Mouse (Mus musculus) left cerebral cortex, adult 11 months (tissue): Measurements from ENCODE around the gene Ints1.

Experiments
- DNase-seq: peaks from one replicate; pipeline ENCODE4 v3.0.0; 2022; ENCODE audit warnings: low spot score

The Ints1 gene

DNA sequence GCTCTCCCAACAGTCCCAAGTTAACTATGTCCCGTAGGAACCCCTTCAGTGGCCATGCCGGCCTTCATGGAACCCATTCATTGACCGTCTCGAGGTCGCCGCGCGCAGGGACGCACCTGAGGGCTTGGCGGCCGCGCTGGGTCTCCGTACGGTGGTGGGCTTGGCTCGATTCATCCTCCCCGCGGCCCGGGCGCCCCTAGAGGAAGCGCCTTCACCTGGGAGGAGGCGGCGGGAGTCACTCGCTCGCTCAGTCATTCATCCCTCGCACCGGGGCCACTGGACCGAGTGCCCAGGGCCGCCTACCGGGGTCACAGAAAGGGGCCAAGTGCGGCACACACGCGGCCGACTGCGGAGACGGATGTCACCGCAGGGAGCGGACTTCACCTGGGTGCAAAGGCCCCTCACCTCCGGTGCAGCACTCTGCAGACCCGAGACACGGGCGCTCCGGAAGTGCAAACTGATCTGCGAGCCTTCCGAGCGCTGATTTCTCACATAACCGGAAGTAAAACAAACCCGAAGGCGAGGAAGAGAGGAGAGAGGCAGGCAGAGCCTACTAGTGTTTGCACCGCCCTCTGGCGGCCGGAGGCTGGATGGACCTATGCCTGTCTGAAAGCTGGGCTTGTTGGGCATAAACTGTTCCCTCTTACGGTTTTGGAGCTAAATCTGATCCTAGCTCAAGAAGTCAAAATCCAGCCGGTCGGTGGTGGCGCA lies at the start of gene Ints1:
Gene Ints1, minus strand, starts transcription at position 459 of the 711 bp plus-strand sequence.
- peak; percentile 96 for DNase-seq

GRCm38 (mm10) chr5:139824531-139824930 lies 49.1 kb upstream of the Ints1 start:
- DNase-seq = no peak

DNA sequence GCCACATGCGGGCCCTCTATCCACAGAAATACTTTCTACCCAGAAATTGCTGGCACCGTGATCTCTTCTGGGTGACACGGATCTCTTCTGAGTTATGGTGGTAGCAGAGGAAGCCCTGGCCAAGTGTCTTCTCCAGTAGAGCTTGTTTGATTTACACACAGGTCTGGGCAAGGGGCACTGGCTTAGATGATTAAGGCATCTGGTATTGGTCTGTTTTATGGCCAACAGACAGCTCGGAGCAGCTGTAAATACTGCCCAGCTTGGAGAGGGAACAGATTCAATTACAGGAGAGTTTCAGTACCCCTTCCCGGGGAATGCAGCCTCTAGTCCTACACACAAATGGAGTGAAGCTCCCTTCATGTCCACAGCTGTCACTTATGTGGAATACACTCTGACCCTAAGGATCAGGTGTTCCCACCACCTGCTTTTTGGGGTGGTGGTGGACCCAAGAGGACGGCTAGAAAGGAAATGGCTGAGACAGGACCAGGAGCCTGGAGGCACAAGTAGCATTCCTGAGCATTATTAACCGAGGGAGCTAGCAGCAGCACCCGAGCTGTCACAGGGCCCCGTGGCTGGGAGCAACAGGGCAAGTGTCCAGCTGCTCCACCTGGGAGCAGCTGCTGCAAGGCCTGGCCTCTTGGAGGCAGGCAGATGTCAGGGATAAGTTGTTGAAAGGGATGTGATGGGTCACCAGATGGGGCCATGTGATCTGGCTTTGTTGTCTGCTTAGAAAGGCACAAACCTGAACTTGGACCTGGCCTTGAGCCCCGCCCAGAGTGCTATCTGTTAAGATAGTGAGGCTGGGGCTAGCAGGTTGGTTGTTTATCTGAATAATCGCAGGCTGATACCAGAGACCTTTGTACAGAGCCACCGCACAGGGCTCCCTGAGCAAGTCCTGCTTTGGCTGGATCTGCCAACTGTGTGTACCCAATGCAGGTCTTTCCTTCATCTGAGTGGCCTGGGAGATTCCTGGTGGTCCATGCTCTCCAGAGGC lies 46.3 kb upstream of the Ints1 start:
- DNase-seq = no peak

- no peak for DNase-seq
Measured at GRCm38 (mm10) chr5:139819538-139820181, 44.2 kb upstream of the Ints1 start, which contains the start of gene Tmem184a. TSS of gene Tmem184a (minus strand) at chr5:139819917.

DNA sequence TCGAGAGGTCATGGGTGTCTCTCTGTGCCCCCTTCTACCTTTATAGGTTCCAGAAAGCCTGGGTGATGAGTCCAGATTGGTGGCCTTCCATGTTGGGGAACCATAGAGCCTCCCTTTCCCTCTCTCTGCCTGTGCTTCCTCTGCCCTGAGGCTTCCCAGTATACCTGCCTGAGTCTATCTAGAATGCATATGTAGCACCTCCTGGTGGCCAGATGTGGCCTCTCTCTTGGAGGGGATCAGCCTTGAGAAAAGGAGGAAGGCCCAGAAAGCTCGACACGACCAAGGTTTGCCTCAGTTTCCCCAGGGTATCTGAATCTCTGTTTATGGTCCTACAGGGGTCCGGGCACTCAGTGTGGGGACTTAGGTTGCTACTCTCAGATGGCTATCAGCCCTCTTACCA lies 43.3 kb upstream of the Ints1 start:
- DNase-seq = no peak

DNA sequence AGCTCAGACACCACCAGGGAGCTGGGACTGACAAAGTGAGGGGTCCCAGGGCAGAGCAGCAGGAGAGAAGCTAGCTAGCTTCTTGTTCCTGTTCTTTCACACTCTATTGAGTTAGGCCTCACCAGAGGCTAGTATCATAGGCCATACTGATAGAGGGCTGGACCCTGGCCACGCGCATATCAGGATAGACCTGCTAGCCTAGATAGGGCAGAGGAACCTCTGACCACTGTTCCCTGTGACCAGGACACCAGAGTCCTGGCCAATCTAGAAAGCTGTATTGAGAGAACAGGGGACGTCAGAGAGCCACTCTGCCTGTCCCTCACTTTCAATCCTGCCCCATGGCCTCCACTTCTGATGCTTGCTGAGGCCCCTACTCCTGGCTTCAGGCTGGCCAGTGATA lies 42.6 kb upstream of the Ints1 start:
- no peak for DNase-seq

GRCm38 (mm10) chr5:139817292-139817691 lies 41.8 kb upstream of the Ints1 start:
- no peak for DNase-seq

DNA sequence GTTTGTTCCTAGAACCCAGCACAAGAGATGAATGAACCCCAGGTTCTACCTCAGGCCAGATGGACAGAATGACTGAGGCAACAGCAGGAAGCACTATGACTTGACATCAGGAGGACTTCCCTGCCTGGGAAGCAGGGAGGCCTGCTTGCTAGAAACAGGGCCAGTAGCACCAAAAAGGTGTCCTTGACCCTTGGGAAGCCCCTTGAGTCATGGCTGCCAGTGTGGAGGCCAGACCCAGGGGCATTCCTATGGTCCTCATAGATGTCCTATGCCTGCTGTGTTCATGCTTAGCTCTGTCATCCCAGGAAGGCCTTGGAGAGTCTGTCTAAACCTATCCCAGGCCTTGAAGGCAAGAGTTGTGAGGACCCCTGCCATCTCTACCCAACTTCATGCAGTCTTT lies 41.0 kb upstream of the Ints1 start:
- DNase-seq = no peak

GRCm38 (mm10) chr5:139815964-139816363 lies 40.5 kb upstream of the Ints1 start:
- DNase-seq = no peak

DNA sequence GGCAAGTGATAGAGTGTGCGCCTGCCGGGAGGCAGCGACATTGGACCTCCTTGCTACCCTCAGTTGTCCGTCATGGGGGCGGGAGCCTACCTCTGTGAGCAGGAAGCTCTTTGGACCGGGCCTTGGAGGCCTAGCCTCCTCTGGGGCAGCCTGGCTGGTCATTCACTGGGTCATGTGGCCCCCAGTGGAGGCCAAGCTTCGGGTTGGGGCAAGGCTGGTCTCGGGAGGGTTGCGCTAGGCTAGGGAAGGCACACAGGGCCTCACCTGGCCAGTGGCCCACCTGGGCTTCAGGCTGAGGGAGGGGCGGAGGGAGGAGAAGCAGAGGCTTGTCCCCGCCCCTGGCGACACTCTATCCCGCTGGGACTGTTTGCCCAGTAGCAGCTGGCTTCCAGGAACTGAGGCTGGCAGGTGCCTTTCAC lies 38.5 kb upstream of the Ints1 start:
- DNase-seq = no peak

GRCm38 (mm10) chr5:139813126-139813490 lies 37.6 kb upstream of the Ints1 start:
- no peak for DNase-seq

DNA sequence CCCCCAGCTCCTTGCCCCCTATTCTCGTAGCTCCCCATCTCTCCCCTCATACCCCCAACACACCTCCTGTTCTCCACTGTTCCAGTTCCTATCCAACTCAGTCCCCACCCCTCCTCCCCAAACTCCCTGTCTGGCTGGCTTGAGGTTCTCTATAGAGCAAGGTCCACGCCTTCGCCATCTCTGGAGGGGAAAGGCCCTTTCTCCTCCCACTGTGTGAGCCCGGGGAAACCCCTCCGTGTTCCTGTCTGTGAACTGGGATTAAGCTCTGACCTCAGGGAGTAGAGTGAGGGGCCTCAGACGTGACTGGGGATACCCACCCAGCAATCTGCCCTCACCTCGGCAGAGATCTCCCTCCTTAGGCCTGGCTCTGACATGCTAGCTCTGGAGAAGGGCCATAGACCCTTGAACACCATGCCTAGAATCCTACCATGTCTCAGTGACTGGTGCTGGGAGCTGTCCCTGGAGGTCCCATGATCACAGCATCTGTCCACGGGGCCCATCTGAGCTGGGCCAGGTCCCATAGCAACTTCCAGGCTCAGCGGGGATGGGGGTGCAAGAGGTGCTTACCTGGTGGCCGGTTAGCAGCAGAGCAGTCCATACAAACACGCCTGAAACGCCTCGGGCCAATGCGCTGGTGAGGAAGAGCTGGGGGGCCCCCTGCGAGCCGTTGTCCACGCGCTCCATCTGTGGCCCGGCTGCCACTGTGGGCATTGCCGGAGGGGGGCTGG lies 37.1 kb upstream of the Ints1 start:
- DNase-seq = no peak

DNA sequence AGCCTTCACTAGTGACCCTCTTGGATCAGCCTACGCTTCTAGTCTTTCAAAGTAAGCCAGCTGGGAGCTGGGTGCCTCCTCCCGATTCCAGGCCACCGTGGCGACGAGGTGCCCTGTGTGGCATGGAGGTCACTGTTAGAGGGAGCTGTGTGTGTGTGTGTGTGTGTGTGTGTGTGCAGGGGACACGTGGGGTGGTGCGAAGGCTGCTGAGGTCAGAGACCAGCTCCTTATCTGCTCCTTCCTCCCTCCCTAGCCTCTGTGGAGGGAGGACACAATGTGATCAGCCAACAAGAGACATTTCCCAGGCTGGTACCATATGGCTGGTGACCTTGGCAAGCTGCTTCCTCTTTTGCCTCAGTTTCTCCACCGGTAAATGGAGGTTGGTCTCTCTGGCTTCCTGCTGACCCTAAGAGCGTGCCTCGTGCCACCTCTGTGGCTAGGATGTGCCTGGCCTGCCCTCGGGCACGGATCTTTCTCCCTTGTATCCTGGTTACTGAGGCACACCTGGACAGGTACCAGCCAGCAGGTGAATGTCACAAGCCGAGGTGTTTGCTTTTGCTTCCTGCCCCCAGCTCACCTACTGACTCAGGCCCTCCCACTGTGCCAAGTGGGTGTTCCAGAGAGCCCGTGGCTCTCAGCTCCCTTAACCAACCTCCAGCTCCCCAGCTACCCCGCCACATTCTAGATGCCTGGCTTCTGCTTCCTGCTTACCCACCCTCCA lies 36.4 kb upstream of the Ints1 start:
- no peak for DNase-seq

DNA sequence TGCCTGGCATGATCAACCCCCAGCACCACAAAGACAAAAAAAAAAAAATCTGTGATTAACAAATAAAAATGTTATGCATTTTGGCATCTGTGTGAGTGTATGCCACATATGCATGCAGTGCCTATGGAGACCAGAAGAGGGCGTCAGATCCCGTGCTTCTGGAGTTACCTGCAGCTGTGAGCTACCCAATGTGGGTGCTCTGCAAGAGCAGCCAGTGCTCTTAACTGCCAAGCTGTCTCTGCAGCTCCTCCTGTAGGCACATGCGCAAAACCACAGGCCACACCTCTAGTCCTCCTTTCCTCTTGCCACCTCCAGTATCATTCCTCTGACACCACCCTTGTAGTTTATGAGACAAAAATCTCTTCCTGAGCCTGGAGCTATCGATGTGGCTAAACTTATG lies 33.9 kb upstream of the Ints1 start:
- DNase-seq = no peak

GRCm38 (mm10) chr5:139805924-139806323 lies 30.4 kb upstream of the Ints1 start:
- no peak for DNase-seq

- no peak for DNase-seq
Measured at GRCm38 (mm10) chr5:139804573-139805111, 29.2 kb upstream of the Ints1 start.

GRCm38 (mm10) chr5:139804107-139804551 lies 28.7 kb upstream of the Ints1 start:
- DNase-seq = no peak

DNA sequence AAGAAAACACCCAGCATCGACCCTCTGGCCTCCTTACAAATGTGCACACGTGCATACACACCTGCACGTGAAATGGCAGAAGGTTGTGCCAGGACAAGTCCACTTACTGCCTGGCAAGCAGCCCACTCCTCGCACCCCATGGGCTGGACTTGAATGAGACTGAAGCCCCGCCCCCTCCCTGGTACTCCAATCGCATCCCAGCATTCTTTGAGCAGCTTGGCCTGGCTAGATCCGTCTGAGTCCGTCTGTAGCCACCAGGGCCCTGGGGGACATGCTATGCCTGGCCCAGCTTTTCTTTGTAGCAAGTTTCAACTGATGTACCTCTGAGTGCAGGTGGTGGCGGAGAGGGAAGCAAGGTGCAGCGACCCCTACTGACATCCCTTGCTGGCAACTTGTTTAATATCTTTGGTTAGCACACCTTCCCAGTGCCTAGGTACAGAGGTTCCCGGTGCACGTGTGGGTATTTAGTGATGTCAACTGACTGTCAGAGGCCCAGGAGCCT lies 28.2 kb upstream of the Ints1 start:
- no peak for DNase-seq

DNA sequence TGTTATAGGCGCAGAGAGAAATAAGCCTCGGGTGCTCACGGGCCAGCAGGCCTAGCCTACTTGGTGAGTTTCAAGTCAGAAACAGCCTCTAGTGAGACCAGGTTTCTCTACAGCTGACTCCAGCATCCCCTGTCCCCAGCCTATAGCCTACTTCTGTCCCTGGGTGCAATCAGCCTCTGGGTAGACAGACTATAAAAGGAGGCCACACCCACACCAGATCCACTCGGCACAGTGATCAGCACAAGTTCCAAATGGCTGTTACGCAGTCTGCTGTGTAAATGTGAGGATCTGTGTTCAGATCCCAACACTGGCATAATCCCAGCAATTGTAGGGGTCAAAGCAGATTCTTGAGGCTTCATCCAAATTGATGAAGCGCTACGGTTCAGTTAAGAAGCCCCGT lies 27.7 kb upstream of the Ints1 start:
- no peak for DNase-seq

- DNase-seq = no peak
Measured at GRCm38 (mm10) chr5:139801880-139802279, 26.4 kb upstream of the Ints1 start.

GRCm38 (mm10) chr5:139801231-139801630 lies 25.8 kb upstream of the Ints1 start:
- no peak for DNase-seq
